Mouse (Mus musculus) adrenal gland, postnatal 14 days (tissue): Measurements from ENCODE around the gene Phf11c. TPM values are rescaled to one million over a fixed set of nuclear protein-coding genes. Genes with fewer than 3 reads are reported as not detected.
"Not testable (repeated sequence)": the region's sequence is repeated elsewhere in the genome, so short reads cannot be mapped to it uniquely, and the experiment has no call there.

Source experiments
- DNase-seq: peaks from one replicate; pipeline ENCODE4 v3.0.0; 2021; ENCODE audit warnings: mixed read lengths
- long read RNA-seq, 2 experiments: library from polyadenylated mRNA; stranded (forward); transcript quantifications; one replicate each; pipeline ENCODE4 v2.0.0; 2021
- total RNA-seq: library from RNA; stranded (reverse); gene quantifications from 2 replicates; pipeline ENCODE4 v1.2.3, GENCODE M21; 2021

Gene Phf11c
- 0.96 and 1.3 TPM in 2 replicates for total RNA-seq
- long read RNA-seq, experiment 1 = 0 reads
- long read RNA-seq, experiment 2, partial matches to known transcripts = 1 of 1 reads
- long read RNA-seq, experiment 2, other reads (novel, unspliced or antisense) = 0 of 1 reads

- DNase-seq = no peak
Observed at GRCm38 (mm10) chr14:59395281-59395680, at the start of gene Phf11c. TSS of gene Phf11c (minus strand) at chr14:59395381.

- no peak for DNase-seq
Observed at GRCm38 (mm10) chr14:59441472-59441805, 46.3 kb upstream of the Phf11c start.

- peak; percentile 97 for DNase-seq
Observed at GRCm38 (mm10) chr14:59440558-59441471, 45.6 kb upstream of the Phf11c start, which contains the start of the genes Setdb2 and Cab39l. TSS of gene Setdb2 (minus strand) at chr14:59440884. TSS of gene Cab39l (plus strand) at chr14:59440972.

GRCm38 (mm10) chr14:59440039-59440438 is 44.9 kb upstream of the Phf11c start:
- no peak for DNase-seq

GRCm38 (mm10) chr14:59438505-59438904 is 43.3 kb upstream of the Phf11c start:
- DNase-seq = no peak

- no peak for DNase-seq
Observed at GRCm38 (mm10) chr14:59437398-59437797, 42.2 kb upstream of the Phf11c start.

GRCm38 (mm10) chr14:59435206-59435605 is 40.0 kb upstream of the Phf11c start:
- no peak for DNase-seq

GRCm38 (mm10) chr14:59433902-59434301 is 38.7 kb upstream of the Phf11c start:
- no peak for DNase-seq

GRCm38 (mm10) chr14:59430556-59430955 is 35.4 kb upstream of the Phf11c start:
- no peak for DNase-seq

- DNase-seq = no peak
Observed at GRCm38 (mm10) chr14:59422912-59423663, 27.9 kb upstream of the Phf11c start.

- no peak for DNase-seq
Observed at GRCm38 (mm10) chr14:59418171-59418570, 23.0 kb upstream of the Phf11c start.

- not testable (repeated sequence) for DNase-seq
Observed at GRCm38 (mm10) chr14:59414979-59415378, 19.8 kb upstream of the Phf11c start.

GRCm38 (mm10) chr14:59396999-59397398 is 1.8 kb upstream of the Phf11c start:
- DNase-seq = peak; percentile 6

- peak; percentile 7 for DNase-seq
Observed at GRCm38 (mm10) chr14:59390181-59390580, 5.0 kb downstream of the Phf11c start.

GRCm38 (mm10) chr14:59389532-59389931 is 5.6 kb downstream of the Phf11c start:
- DNase-seq = no peak

- no peak for DNase-seq
Observed at GRCm38 (mm10) chr14:59370348-59371068, 24.7 kb downstream of the Phf11c start.

- DNase-seq = no peak
Observed at GRCm38 (mm10) chr14:59366386-59367105, 28.6 kb downstream of the Phf11c start.

GRCm38 (mm10) chr14:59365244-59365644 is 29.9 kb downstream of the Phf11c start, which contains the start of gene Phf11d:
TSS of gene Phf11d (minus strand) at chr14:59365470.
- DNase-seq = peak; percentile 22

GRCm38 (mm10) chr14:59341189-59341588 is 54.0 kb downstream of the Phf11c start, which contains the start of gene Phf11b:
TSS of gene Phf11b (minus strand) at chr14:59341351.
- not testable (repeated sequence) for DNase-seq

- no peak for DNase-seq
Observed at GRCm38 (mm10) chr14:59339541-59339940, 55.6 kb downstream of the Phf11c start.

- DNase-seq = not testable (repeated sequence)
Observed at GRCm38 (mm10) chr14:59336056-59336455, 59.1 kb downstream of the Phf11c start.
